Mouse (Mus musculus) 416B (cell line): ENCODE results near the gene Napsa.

Experiments
- DNase-seq: peaks from one replicate; pipeline ENCODE4 v3.0.0; 2011; ENCODE audit warnings: low read depth

The Napsa gene

DNA sequence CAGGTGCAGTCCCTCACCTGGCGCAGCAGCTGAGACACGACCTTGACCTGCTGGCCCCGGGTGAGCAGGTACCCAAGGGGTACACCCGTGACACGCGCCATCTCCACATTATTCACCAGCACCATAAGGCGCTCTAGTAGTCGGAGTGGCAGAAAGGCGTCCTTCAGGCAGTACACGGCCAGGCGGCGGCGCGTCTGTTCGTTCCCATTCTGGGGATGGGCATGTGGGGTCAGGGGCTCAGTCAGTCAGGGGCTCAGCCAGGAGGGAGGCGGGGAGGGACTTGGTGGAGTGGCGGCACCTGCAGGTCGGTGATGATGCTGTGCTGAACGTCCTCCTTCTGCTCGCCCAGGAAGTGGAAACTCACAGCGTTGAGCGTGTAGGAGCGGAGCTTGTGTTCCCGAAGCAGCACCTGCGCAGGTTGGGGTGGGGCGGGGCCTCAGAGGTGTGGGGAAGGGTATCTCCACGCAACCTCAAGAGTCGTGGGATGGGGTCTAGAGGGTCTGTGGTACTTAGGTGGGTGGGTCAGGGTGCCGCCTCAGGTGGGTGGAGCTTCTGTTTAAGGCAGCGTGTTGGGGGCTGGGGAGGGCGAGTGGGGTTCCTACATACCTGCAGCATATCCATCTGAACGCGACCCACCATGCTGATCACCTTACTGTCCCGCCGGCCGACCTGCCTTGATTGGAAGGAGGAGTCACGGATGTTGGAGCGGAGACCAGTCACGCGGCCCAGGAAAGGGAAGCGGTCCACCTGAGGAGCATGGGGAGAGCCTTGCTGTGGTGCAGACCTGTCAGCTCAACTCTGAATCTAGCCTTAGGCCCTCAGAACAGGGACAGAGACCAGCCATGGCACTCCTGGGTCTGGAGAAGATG, 33.2 kb upstream of the Napsa start:
- no peak for DNase-seq

DNA sequence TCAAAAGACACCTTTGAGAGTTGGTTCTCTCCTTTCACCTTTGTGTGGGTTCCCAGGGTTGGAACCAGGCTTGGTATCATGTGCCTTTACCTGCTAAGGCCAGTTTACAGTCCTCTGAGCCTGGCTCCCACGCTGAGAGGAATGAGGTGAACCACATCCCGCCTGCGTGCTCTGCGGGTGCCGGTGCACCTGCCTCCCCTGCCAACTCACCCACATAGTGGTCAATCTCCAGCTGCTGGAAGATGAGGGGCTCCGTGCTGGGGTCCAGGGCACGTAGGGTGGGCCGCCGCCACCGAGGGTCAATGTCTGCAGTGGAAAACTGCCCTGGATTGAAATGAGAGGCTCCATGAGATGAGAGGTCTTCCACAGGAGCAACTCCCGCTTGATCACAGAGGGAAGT, 29.6 kb upstream of the Napsa start:
- no peak for DNase-seq

- no peak for DNase-seq
These were observed 29.1 kb upstream of the Napsa start for GRCm38 (mm10) chr7:44543071-44543470.

GRCm38 (mm10) chr7:44546274-44546673, 25.9 kb upstream of the Napsa start:
- DNase-seq: no peak

DNA sequence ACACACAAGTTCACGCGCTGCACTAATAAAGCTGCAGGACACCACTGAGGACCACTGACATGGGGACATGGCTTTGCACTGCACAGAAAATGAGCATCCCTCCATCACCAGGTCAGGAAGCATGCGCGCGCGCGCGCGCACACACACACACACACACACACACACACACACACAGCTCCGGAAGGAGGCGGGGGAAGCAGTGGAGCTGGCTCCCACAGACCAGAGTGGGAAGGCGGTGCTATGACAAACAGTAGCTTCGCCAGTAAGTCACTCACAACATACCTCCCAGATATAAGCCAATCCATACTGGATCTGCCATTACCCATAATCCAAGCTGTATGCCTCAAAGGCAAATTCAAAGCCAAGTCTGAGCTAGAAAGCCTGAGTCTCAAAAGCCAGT, 25.1 kb upstream of the Napsa start:
- DNase-seq: peak; percentile 42

- no peak for DNase-seq
These were observed 24.5 kb upstream of the Napsa start for GRCm38 (mm10) chr7:44547725-44548124.

DNA sequence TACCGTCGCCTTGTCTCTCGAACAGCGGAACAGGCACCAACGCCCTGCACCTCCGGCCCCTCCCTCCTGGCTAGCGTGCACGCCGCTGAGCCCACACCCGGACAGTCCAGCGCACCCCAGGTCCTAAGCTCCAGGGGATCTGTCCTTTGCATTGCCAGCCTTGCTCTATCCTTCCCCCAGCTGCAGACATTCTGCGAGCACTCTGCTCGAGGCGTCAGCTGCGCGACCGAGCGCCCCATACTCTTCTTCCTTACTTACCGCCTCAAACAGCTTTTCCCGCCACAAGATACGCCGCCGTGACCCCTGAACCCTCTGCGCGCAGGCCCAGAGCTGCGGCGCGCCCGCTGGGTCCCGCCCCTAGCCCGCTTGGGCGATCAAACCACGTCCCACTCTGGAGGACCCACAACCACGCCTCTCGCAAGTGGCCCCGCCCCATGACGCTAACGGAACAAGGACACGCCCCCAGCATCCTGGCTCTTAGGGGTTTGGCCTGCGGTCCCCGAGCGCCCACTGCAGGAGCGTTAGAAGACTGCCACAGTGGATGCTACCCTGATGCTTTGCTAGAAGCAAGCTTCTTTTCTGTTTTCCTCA, 23.6 kb upstream of the Napsa start, which contains the start of gene Pold1:
Gene Pold1 (minus strand): TSS at position 353 of the 591 bp plus-strand sequence.
- DNase-seq: peak; percentile 100

- DNase-seq: no peak
These were observed 22.4 kb upstream of the Napsa start for GRCm38 (mm10) chr7:44549621-44550408.

- no peak for DNase-seq
These were observed 21.8 kb upstream of the Napsa start for GRCm38 (mm10) chr7:44550409-44550678.

GRCm38 (mm10) chr7:44551301-44551700, 20.9 kb upstream of the Napsa start:
- DNase-seq: no peak

DNA sequence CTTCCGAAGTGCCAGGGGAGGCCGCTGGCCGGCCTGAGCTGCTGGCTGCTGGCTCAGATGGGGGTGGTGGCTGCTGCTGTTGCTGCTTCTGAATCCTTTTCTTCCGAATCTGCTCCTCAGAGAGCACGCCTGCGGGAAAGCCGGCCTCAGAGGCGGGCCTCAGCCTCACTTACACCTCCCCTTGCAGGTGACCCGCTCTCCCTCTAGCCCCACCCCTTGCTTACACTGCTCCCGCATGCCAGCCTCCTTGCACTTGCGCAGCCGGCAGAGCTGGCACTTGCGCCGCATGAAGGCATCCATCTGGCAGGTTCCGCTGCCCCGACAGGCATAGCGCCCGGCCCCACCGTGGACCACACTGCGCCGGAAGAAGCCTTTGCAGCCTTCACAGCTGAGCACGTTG, 20.4 kb upstream of the Napsa start:
- DNase-seq: no peak

DNA sequence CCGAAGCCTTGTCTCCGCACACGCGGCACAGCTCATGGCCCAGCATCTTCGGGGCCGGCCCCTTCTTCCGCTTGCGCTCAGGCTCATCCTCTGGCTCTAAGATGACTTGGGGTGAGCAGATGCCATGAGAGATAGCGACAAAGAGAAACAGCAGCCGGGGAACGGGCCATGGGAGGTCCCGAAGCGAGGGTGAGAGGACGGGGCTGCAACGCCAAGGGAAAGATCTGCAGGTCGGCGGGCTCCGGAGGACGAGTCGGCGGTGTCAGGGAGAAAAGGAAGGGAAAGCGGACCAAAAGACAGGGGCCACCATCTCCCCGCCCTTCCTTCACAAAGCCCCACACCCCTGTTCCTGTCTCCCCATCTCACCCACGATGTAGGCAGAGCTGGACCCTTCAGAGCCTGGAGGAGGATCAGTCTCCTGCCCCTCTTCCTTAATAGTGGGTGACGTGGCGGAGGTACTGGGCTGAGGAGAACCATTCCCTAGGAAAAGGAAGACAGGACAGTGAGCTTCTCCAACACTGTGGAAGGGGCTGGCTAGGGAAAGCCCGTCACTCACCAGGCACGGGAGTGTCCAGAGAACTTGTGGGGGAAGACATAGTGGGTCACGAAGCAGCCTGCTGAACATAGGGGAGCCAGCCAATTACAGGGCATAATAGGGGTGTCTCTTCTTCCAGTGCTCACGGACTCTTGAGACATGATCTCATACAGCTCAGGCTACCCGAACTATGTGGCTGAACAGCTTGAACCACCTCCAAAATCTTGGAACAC, 19.9 kb upstream of the Napsa start:
- DNase-seq: no peak

- DNase-seq: peak; percentile 97
These were observed 18.9 kb upstream of the Napsa start for GRCm38 (mm10) chr7:44553196-44553764.

- DNase-seq: peak; percentile 98
These were observed 18.4 kb upstream of the Napsa start, which contains the start of gene Nr1h2 for GRCm38 (mm10) chr7:44553826-44554225. Gene Nr1h2, minus strand, starts transcription at chr7:44553951.

- DNase-seq: no peak
These were observed 14.6 kb upstream of the Napsa start for GRCm38 (mm10) chr7:44557629-44558028.

DNA sequence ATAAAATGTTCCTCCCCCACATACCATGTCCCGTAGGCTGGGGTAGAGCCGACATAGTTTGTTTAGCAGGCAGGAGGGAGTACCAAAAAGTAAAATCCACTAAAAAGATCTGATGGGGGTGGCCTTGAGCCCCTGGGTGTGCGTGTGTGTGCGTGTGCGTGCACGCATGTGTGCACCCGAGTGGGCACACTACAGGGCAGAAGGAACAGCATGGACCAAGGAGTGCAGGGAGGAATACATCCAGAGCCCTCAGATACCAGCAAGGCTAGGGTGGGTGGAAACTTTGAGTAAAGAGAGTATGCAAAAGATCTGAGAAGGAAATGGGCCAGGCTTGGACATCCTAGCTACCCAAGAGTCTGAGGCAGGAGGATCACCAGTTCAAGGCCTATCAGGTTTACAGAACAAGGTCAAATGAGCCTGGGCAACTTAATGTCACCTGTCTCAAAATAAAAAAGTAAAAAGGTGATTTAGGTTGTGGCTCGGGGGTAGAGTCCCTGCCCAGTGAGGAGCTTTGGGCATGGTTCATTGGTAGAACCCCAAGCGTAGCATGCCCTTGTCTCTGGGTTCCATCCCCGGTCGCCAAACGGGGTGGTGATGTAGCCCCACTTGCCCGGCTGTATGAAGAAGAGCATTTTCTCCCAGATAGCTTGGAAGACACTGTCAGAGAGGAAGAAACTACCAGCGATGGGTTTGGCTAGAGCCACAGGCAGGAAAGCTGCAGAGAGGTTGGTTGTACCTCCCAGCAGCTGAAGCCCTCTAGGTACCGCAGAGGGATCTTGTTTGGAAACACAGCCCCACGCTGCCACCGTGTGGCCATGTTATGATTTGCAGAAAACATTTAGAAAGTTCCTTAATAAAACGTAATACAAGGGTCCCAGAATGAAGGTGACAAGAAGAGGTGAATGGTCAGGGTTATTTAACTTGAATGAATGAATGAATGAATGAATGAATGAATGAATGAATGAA, 11.5 kb upstream of the Napsa start:
- DNase-seq: peak; percentile 89

GRCm38 (mm10) chr7:44563284-44563683, 8.9 kb upstream of the Napsa start:
- DNase-seq: no peak

DNA sequence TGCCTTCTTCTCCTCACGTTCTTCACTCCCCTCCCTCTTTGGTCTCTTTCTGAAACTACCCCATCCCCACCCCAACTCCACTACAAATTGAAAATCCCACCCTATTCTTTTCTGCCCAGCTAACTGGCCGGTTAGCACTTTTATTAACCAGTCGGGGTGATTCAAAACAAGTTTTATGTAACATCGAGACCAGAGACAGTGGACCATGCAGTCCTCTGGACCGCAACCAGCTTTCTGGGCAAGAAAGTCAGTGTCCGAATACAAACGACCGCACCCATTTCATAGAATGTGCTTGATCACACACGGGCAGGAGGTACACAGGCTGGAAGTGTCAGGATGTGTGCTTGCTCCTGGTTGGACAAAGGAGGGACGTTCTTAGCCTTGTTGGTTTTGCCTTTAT, 7.7 kb upstream of the Napsa start:
- DNase-seq: no peak

GRCm38 (mm10) chr7:44565414-44565813, 6.8 kb upstream of the Napsa start:
- DNase-seq: peak; percentile 45

- DNase-seq: no peak
These were observed 3.4 kb upstream of the Napsa start for GRCm38 (mm10) chr7:44568803-44569202.

GRCm38 (mm10) chr7:44570989-44571388, 1.2 kb upstream of the Napsa start:
- DNase-seq: no peak
